Mouse (Mus musculus): ENCODE data around the gene Pfdn4. TPM values are rescaled to one million over a fixed set of nuclear protein-coding genes. Genes with fewer than 3 reads are reported as not detected.

The Pfdn4 gene
- total and polyA plus RNA-seq, 3 experiments: 60.5 to 70.9 TPM; not detected in 1

DNA sequence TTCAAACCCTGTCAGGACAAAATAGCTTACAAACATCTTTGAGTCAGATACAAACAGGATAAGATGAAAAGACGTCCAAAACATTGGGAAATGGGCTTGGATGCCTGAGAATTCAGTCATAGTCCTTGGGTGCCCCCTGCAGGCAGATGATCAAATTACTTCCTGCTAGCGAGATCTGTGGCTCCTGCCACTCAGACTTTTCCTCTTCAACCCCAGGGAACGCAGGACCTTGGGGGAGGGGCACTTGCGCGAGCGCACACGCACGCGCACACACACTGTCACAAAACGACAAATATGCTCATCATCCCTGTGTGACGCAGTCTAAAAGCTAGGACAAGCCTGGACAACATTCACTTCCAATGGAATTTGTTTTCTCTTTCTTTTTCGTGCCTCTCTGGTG, 12.6 kb downstream of the Pfdn4 start (continued):
- TF ChIP-seq NELFE (IDR thresholded peaks at IDR 0.05; ENCODE audit: low read depth, low read length): no peak

DNA sequence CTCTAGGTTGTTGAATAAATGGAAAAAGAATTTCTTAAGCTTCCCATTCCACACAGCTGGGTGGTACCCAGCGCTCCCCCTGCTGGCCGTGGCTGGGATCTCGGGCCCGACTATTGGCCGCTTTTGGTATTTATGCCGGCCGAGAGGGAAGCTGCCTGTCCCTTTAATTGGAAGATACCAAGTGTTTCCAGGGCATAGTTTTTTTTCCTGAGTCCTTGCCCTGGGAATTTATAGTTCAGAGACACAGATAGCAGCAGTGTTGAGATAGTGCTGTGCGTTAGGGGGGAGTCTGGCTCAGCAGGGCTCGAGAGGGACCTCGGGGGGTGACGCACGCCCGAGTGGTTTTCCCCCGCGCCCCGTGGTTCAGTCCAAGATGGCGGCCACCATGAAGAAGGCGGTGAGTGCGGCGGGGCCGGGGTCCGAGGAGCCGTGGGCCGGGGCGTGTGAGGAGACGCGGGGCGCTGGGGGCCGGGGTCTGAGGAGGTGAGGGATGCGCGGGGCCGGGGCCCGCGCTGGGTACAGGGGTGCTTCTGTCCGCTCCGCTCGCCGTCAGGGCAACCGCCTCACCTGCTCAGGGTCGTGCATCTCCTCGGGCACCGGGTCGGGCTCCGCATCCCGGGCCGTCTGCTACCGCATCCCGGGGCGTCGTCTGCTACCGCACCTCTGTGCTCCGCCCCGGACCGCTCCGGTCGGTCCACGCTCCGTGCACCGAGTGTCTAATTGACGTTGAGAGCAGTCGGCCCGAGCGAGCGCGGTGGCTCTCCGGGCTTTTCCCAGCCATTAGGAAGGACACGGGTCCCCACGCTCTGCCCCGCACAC, 15.1 kb downstream of the Pfdn4 start:
- Histone ChIP-seq H3K9ac (ENCODE audit: control insufficient read depth, low read depth, low read length, poor library complexity, severe bottlenecking) (peak overlapping the region; percentile 97), H3K79me2 (ENCODE audit: control insufficient read depth, insufficient read depth, low read length, poor library complexity) (peaks cover 36% of the 10 kb centered on the region), H3K4me1 (ENCODE audit: control insufficient read depth in 1 of 2, insufficient read depth in 2 of 2, low read length in 2 of 2) (peaks cover 3% of the 10 kb centered on the region in 2 experiments; a peak in 2 of 4 replicates), H3K9me3 (replicated peaks; ENCODE audit: insufficient read depth, low read length) (no peaks in the 10 kb centered on the region), H3K4me3 (ENCODE audit: control insufficient read depth in 1 of 2, insufficient read depth in 1 of 2, low read depth in 2 of 2, low read length in 2 of 2) (peak overlapping the region; percentile 95 to 99), H3K27ac (ENCODE audit: control insufficient read depth, low read depth, low read length) (peak overlapping the region; percentile 95), H3K36me3 (ENCODE audit: control insufficient read depth in 1 of 2, insufficient read depth in 2 of 2, low read length in 2 of 2) (peaks cover 0 to 6% of the 10 kb centered on the region in 2 experiments; a peak in 3 of 4 replicates), H3K27me3 (ENCODE audit: control insufficient read depth in 1 of 2, insufficient read depth in 2 of 2, low read length in 2 of 2) (no peaks in the 10 kb centered on the region)
- DNase-seq (ENCODE audit: low read depth, low spot score): peak; percentile 92
- TF ChIP-seq MYB (IDR thresholded peaks at IDR 0.05; ENCODE audit: low read depth, low read length) (no peak), MEF2A (IDR thresholded peaks at IDR 0.05; ENCODE audit: extremely low read depth, insufficient replicate concordance, low read depth, low read length, poor library complexity, severe bottlenecking) (no peak), ETS1 (IDR thresholded peaks at IDR 0.05; ENCODE audit: low read depth, low read length) (peak; percentile 34; the same call in 1 of the 2 replicates), ZNF384 (IDR thresholded peaks at IDR 0.05; ENCODE audit: low read depth, low read length) (no peak; the same call in 1 of the 2 replicates), E2F4 (IDR thresholded peaks at IDR 0.05; ENCODE audit: borderline replicate concordance, low read depth, low read length) (no peak), TBP (IDR thresholded peaks at IDR 0.05; ENCODE audit: low read depth, low read length) (0 out of 2 replicates have a peak, but pooled peaks have one; percentile 59), MXI1 (IDR thresholded peaks at IDR 0.05; ENCODE audit: low read depth, low read length) (peak; percentile 72), KAT2A (conservative IDR thresholded peaks at IDR 0.05; ENCODE audit: low read depth, low read length) (no peak; the same call in 1 of the 2 replicates), NRF1 (IDR thresholded peaks at IDR 0.05; ENCODE audit: insufficient read depth, low read depth, low read length, poor library complexity, severe bottlenecking) (no peak), RCOR1 (IDR thresholded peaks at IDR 0.05; ENCODE audit: low read depth, low read length) (peak; percentile 36; the same call in 1 of the 2 replicates), RAD21 (IDR thresholded peaks at IDR 0.05; ENCODE audit: low read depth, low read length) (peak; percentile 13; the same call in 1 of the 2 replicates), TCF12 (IDR thresholded peaks at IDR 0.05; ENCODE audit: low read depth, low read length) (no peak; the same call in 1 of the 2 replicates), POLR2A (IDR thresholded peaks at IDR 0.05; ENCODE audit: control insufficient read depth in 1 of 2, insufficient read depth in 1 of 2, low read depth in 1 of 2, low read length in 2 of 2, poor library complexity in 1 of 2) (peak; percentile 64 to 65; a peak in 2 of 4 replicates), USF1 (IDR thresholded peaks at IDR 0.05; ENCODE audit: low read depth, low read length) (no peak), SMC3 (IDR thresholded peaks at IDR 0.05; ENCODE audit: low read depth, low read length) (peak; percentile 40), GABPA (IDR thresholded peaks at IDR 0.05; ENCODE audit: low read depth, low read length) (no peak), CHD2 (IDR thresholded peaks at IDR 0.05; ENCODE audit: low read length) (no peak), JUND (IDR thresholded peaks at IDR 0.05; ENCODE audit: low read depth, low read length) (no peak), EP300 (IDR thresholded peaks at IDR 0.05; ENCODE audit: low read depth in 1 of 2, low read length in 2 of 2) (0 out of 4 replicates have a peak, but pooled peaks of 1 of the 2 experiments have one; percentile 6), SIN3A (IDR thresholded peaks at IDR 0.05; ENCODE audit: low read length) (peak; percentile 70), HCFC1 (IDR thresholded peaks at IDR 0.05; ENCODE audit: low read depth, low read length) (peak; percentile 82), MAZ (IDR thresholded peaks at IDR 0.05; ENCODE audit: low read depth, low read length) (0 out of 2 replicates have a peak, but pooled peaks have one; percentile 20), ZKSCAN1 (IDR thresholded peaks at IDR 0.05; ENCODE audit: low read depth, low read length) (no peak), MAFK (IDR thresholded peaks at IDR 0.05; ENCODE audit: borderline replicate concordance, low read depth, low read length) (0 out of 2 replicates have a peak, but pooled peaks have one; percentile 2), ELF1 (IDR thresholded peaks at IDR 0.05; ENCODE audit: low read depth, low read length) (0 out of 2 replicates have a peak, but pooled peaks have one; percentile 50), ZMIZ1 (IDR thresholded peaks at IDR 0.05; ENCODE audit: low read depth, low read length) (no peak), CTCF (IDR thresholded peaks at IDR 0.05 in 2 of 3, conservative IDR thresholded peaks at IDR 0.05 in 1 of 3; ENCODE audit: control insufficient read depth in 1 of 3, insufficient read depth in 1 of 3, low read depth in 2 of 3, low read length in 3 of 3, poor library complexity in 1 of 3, severe bottlenecking in 1 of 3) (peak; percentile 83 to 94 (median 94)), POLR2AphosphoS5 (IDR thresholded peaks at IDR 0.05; ENCODE audit: borderline replicate concordance, low read depth, low read length) (no peak), TAL1 (IDR thresholded peaks at IDR 0.05; ENCODE audit: low read length) (no peak), GATA1 (IDR thresholded peaks at IDR 0.05; ENCODE audit: low read depth, low read length) (no peak), USF2 (IDR thresholded peaks at IDR 0.05; ENCODE audit: borderline replicate concordance in 1 of 2, insufficient read depth in 1 of 2, low read depth in 1 of 2, low read length in 2 of 2) (peak in 1 of 2 experiments; percentile 52; a peak in 1 of 4 replicates)

Data from MEL (cell line).